Mouse (Mus musculus) frontal cortex, postnatal 14 days (tissue): ENCODE measurements around the gene Lsmem1.
"Not testable (repeated sequence)": the region's sequence is repeated elsewhere in the genome, so short reads cannot be mapped to it uniquely, and the experiment has no call there.

Experiments used
- DNase-seq, 2 experiments: peaks; one replicate each; pipeline ENCODE4 v3.0.0; 2022; ENCODE audit warnings: low spot score in 2 of 2

Gene Lsmem1

DNA sequence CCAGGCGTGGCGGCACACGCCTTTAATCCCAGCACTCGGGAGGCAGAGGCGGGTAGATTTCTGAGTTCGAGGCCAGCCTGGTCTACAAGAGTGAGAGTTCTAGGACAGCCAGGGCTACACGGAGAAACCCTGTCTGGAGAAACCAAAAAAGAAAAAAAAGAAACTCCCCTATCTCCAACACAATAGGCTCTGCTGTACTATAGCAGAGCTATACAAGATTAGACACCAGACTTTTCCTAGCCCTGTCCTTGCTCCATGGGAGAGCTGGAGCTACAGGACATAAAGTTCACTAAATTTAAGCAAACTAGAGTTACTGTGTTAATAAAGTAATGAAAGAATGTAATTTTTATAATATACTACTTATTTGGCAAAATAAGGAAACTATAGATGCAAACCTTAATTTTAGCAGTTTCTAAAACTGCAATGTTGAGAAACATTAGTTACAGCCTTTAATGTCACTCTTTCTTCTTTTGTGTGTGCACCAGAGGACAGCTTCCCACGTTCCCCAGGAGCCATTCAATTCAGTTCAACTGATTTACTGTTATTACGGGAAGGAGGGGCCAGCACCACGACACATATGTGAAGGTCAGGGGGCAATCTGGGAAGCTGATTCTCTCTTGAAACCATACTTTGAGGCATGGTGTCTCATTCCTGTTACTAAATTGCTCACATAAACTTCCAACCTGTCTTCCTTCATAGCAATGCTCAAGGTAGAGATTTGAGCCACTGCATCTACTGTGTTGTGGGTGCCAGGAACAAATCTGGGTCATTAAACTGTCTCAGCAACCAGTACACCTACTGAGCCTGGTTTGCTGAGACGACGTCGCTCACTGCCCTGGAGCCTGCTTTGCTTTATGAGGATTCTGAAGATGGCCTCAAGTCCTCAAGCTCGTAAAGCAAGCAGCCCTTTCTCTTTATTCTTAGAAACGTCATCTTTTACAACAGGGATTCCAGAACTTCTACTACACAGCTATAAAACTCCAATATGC, 15.9 kb upstream of the Lsmem1 start:
- no peak for DNase-seq

DNA sequence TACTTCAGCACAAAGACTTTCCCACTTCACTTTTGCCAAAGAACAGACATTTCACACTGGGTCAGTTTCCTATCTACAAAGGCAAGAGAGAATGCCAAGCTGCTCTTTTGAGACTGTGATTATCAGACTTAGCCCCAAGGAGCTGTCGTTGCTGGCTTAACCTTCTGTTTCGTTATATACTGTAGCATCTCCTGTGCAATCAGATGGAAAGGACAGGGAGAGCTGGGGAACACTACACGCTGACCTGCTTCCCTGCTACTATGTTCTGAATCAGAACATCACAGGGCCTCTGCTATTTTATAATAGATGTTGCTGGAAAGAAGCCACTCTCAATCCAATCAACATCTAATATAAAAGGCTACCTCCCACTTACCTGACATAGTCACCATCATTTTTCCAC, 9.8 kb upstream of the Lsmem1 start:
- no peak for DNase-seq

DNA sequence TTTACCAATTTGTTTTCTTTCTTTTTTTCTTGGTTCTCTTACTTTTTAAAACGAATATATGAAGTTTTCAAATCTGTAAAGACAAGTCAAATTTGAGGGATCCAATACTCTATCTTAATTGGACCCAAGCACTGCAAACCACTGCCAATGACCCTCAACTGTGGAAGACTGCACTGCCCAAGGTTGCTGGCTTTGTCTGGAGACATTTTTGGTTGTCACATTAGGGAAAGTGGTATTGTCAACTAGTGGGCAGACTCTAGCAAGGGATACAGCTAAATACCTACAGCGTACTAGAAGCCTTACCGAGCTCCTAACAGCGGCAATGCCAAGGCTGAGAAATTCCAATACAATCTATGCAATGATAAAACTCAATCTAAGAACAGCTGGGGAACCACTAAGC, 8.6 kb upstream of the Lsmem1 start:
- no peak for DNase-seq

DNA sequence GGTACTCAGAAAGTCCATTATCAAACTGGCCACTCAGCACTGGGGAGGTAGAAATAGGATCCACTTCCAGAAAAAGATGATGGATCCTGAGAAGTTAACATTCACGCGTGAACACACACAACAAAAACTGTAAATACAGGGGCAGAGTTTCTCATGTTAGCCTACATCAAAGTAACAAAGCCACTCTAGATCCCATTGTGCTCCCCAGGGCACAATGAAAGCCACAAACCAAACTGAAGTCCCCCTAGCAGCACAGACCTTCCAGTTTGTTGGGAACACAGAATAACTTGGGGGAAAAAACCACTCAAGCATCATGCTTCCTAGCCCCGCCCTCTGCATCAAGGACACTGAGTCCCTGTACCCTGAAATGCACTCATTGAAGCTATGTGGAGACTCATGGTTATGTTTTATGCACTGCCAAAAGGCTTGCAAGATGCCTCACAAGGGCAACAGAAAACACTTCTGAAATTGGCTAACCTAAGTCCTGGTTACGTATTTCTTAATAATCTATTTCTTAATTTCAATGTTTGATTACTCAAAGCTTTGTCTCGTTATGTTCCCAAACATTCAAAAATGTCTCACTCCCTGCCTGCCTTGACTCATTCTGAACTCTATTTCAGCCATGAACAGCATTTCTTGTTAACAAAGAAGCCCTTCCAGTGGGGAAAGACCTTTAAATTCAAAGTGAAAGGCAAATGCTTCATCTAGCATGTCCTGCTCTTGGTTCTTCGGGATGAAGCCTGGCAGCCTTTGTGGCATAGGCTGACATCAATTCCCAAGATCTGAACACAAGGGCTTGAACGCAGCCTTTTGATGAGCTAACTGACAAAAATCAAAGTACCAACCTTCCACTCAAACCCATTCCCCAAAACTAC, 3.1 kb upstream of the Lsmem1 start:
- no peak for DNase-seq

GRCm38 (mm10) chr12:40200484-40201235, 1.4 kb upstream of the Lsmem1 start:
- no peak for DNase-seq

DNA sequence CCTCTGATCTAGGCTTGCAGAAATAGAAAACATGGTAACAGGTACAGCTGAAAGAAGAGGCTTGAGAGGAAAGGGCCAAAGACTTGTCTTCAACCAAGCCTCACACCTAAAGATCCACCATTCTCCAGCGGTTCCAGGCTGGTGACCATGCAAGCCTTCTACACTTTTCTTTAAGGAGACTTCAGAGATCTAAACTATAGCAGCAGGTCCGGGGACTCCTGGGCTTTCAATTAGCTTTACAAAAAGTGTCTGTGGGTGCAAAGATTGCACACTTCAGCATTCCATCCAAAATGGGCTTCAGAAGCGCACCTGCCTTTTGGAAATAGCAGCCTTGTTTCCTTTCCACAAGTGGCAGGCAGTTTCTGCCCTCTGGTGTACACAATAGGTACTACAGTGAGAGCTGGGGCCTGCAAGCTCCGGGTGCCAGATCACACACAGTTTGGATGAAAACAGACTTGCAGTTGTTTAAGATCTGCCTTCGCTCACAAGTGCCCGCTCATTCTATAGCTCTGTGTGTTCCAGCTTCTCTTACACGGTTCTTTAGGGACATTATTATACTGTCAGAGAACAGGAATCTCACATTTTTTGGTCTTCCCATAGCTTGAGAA, 609 bp upstream of the Lsmem1 start:
- DNase-seq: peak; percentile 49 to 67

GRCm38 (mm10) chr12:40198427-40198826, 863 bp downstream of the Lsmem1 start:
- DNase-seq: no peak

GRCm38 (mm10) chr12:40198019-40198418, 1.3 kb downstream of the Lsmem1 start:
- no peak for DNase-seq

DNA sequence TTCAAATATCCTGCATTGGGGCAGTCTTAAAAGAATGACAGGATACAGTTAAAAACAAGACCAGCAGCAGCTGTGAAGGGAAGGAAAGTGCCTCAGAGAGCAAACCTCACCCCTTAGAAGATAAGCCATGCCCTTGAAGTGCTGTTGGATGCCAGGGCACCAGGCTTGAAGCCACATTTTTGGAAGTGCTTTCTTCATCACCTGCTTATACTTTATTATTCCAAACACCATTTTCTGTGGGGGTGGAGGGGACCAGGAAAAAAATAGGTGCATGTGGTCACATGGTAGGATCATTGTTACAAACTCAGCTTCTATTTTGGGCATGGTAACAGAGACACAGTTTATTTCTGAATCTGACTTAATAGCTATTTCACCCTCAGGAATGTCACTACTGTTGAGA, 1.8 kb downstream of the Lsmem1 start:
- no peak for DNase-seq

DNA sequence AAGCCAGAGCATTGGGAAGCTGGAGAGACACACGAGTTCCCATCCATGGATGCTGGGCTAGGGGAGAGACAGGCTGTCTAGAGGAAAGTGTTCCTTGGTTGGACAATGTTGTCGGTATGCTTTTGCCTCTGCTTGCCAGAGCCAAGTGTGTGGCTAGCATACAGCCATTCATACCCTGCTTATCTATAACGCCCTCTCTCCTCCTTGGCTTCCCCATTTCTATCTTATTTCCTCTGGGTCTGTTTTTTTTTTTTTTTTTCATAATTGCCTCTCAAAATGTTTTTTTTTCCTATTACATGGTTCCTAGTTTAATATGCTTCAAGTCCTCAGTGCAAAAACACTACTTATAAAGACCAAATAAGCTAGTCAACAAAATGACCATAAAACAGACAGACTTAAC, 13.8 kb downstream of the Lsmem1 start:
- no peak for DNase-seq

DNA sequence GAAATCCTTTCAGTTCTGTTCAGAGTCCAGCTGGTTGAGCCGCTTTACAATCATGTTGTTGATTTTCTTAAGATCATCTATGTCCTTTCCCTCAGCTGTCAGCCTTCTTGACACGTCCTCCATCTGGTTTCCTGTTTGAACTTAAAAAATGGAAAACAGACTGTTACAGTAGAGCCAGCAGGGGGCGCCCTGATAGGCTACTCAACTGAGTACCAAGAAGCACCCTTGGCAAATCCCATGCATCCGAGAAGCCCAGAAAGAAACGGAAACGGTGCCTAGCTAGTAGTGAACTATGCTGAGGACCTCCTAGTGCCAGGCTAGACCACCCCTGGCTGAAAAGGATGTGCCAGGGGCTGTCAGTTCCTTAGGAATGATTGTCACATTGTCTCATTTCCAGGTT, 22.2 kb downstream of the Lsmem1 start:
- no peak for DNase-seq

- DNase-seq: no peak
Measured at GRCm38 (mm10) chr12:40176158-40176557, 23.1 kb downstream of the Lsmem1 start.

DNA sequence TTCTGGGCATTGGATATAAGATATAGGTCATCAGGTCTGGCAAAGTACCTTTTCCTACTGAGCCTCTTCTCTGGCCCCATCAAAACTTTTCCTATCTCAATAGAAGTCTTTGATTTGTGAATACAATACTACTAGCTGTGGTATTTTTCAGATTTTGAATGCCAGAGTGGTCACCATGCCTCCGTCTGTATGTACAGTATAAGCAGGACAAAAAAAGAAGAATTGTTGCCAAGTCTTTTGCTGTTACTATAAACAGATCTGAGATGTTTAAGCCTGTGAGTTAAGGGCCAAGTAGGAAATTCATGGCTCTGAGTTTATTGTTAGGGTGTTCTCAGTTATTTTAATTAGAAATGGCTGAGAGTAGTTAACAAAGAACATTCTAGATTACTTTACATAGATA, 24.1 kb downstream of the Lsmem1 start:
- DNase-seq: not testable (repeated sequence)

GRCm38 (mm10) chr12:40171637-40172036, 27.7 kb downstream of the Lsmem1 start:
- no peak for DNase-seq

DNA sequence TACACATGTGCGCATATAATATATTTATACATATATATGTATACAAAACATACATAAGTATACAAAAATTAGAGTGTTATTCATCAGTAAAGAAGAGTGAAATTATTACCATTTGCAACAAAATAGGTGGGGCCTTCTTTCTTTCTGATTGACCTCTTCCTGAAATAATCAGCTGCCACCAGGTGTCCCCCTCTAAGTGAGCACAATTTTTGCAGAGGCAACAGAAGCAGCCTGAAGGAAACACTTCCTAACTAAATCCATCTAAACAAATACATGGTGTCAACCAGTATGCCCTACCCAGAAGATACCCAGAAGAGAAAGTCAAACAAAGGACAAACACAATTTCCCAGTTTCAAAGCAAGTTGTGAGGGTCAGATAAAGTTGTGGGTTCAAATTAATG, 29.6 kb downstream of the Lsmem1 start:
- no peak for DNase-seq

DNA sequence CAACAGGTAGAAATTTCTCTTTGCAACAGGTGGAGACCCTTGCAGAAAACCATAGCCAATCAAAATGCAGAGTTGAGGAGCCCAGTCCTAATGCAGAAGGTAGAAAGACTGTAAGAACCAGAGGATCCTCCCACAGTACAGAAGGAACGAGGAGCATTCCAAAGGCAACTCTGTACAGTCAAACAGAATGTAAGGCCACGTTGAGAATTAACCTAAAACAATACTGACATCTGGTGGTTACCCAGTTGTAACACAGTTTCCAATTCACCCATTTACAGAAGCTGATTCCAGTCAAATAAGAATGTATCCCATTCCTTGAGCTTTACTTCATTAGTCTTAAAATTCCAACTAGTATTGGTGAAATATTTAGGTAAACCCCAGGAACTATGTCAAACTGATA, 34.7 kb downstream of the Lsmem1 start:
- no peak for DNase-seq

GRCm38 (mm10) chr12:40160777-40161176, 38.5 kb downstream of the Lsmem1 start:
- DNase-seq: no peak

DNA sequence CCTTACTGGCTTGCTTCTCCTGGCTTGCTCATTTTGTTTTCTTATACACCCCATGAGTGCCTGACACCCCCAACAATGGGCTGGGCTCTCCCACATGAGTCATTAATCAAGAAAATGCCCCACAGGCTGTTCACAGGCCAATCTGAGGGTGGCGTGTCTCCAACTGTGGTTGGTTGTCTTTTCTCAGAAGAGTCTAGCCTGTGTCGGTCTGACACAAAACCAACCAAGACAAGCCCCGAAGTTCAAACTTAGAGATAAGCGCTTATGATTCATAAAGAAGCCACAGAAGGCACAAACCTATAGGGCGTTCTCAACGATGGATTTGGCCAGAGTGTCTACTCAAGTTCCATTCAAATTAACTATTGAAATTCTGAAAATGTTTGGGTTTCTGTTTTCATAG, 45.1 kb downstream of the Lsmem1 start:
- DNase-seq: no peak

DNA sequence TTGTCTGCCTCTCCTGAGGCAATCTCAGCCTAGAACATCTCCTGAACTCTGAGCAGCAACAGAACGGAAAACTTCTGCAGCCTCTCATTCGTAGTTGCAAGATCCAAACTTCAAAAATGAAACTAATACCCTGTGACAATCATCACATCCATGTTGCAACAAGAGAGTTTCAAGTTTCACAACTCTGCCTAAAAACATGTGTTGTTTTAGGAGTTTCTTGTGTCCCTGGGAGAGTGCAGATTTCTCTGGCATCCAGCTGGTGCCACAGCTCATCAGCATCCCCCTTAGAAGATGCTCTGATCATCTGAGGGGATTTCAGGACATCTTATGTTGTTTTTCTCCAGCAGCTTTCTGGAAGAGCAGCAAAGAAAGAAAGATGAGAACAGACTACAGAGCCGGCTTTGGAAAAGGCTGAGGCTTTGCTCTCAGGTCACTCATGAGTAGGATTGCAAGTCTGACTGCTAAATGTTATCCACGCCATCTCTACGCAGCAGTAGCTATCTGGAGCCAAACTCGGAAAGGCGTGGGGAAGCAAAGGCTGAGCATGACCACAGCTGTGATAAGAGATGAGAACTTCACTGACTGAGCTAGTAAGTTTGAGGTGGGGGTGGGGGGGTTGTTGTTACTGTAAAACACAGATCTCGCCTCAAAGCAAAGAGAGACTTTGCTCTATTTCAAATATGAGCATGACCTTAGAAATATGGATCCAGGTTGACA, 46.8 kb downstream of the Lsmem1 start:
- no peak for DNase-seq

DNA sequence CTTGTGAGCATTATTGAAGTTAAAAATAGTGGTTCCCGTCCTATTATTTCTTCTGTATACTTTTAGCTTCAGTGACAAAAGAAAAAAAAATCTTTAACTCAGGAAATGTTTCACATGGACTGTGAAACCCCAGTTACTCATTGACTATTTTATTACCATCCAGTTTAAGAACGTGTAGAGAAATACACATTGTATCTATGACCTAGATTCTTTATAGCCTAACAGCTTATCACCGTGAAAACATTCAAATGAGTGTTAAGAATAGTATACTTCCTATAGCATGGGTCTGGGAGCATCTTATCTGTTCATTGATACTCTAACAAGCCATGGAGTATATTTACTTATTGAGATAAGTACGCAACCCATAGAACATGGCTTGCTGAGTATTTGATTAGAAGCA, 52.0 kb downstream of the Lsmem1 start:
- no peak for DNase-seq

DNA sequence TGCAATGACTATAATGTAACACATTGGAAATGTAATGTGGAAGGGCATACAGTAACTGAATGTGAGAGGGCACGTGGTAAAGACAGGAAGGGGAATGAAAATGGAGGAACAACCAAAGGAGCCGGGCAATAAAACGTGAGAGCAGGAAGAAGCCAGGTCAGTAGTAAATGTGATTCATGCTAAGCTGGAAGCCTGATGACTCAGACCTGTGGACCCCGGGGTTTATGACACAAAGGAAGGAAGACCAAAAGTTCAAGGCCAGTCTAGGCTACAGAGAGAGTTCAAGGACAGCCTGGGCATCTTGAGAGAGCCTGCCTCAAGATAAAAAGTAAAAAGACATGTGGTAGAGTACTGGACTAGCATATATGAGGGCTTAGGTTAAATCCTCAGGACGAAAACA, 52.8 kb downstream of the Lsmem1 start:
- no peak for DNase-seq
